Mouse (Mus musculus) brown adipose tissue, adult 24 weeks (tissue): ENCODE data around the gene Fam117a. TPM values are rescaled to one million over a fixed set of nuclear protein-coding genes. Genes with fewer than 3 reads are reported as not detected.

Experiments used
- H3K27ac ChIP-seq: fragments of 200-500 bp; replicated peaks from 2 replicates; pipeline ENCODE4 v1.5.1; 2012; ENCODE audit warnings: low read depth, mild to moderate bottlenecking, low read length
- H3K4me1 ChIP-seq: fragments of 200-500 bp; 2 replicates; pipeline ENCODE4 v1.6.1; 2012; ENCODE audit warnings: low read length, mixed read lengths; ENCODE audit not compliant: control insufficient read depth, insufficient read depth, insufficient read length
- H3K4me3 ChIP-seq: fragments of 200-500 bp; 2 replicates; pipeline ENCODE4 v1.5.1; 2012; ENCODE audit warnings: low read depth, mild to moderate bottlenecking, low read length, moderate library complexity; ENCODE audit not compliant: insufficient read depth
- polyA plus RNA-seq: library from polyadenylated mRNA; stranded (reverse); fragments of >200 nt; gene quantifications from 2 replicates; pipeline ENCODE4 v1.2.4, GENCODE M21; 2012; ENCODE audit not compliant: missing spikeins, insufficient read depth, insufficient read length

Fam117a gene
- polyA plus RNA-seq, 1 experiment: 14.8 TPM

DNA sequence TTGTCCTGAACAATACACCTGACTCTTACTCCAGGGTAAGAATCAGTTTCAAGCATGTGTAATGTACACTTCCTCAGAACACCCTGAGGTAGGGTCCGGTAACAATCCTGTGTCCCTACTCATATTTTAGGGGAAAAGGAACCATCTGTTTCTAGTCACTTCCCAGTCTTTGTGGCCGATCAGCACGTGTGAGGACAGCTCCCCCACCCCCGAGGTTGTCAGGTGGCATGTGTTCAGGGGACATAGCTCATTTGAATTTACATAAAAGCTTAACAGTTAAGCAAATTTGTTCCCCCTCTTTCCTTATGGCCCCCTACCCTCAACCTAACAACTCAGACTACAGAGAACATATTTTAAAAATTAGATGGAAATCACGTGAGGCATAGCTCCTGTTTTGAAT lies 3.8 kb downstream of the Fam117a start:
- Histone ChIP-seq H3K4me1 (peaks cover 22% of the 10 kb centered on the region), H3K27ac (no peak overlapping the region), H3K4me3 (no peak overlapping the region)

DNA sequence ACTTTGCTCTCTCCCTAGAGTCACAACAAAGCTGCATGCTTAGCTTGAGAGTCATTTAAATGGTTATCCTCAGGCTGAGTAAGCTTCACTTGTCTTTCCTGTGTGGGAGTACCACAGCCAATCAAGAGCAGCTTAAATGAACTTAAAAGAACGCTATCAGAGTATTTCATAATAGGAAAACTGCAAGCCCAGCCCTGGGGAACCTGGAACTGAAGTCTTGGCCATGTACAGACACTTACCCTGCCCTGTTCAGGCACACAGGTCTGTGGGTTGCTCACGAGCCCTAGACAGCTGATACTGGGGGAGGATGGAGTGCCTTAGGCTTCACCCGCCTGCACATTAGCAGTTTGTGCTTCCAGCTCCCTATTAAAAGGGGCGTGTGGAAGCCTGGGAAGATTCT lies 6.4 kb downstream of the Fam117a start:
- Histone ChIP-seq H3K27ac (0 out of 2 replicates have a peak overlapping the region, but pooled peaks have one; percentile 0), H3K4me1 (peaks cover 19% of the 10 kb centered on the region), H3K4me3 (no peak overlapping the region)

DNA sequence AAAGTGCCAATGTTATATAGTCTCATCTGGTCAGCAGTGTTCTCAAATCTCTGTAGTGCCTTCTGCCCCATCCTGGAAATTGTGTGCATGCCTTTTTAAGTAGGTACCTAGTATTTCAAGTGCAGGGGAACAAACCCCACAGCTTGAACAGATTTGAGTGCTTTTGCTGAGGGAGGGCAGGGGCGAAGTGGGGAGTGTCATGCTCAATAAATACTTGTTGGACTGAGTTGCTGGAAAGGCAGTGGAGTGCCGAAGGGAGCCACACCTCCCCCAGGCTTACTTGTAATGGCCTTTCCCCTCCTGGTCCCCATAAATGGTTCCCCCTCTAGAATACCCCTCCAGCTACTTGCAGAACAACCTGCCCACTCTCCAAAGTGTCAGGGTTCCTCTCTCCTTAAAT lies 7.4 kb downstream of the Fam117a start:
- peaks cover 17% of the 10 kb centered on the region for H3K4me1 ChIP-seq
- 0 out of 2 replicates have a peak overlapping the region, but pooled peaks have one; percentile 42 for H3K27ac ChIP-seq
- H3K4me3 ChIP-seq: no peak overlapping the region

DNA sequence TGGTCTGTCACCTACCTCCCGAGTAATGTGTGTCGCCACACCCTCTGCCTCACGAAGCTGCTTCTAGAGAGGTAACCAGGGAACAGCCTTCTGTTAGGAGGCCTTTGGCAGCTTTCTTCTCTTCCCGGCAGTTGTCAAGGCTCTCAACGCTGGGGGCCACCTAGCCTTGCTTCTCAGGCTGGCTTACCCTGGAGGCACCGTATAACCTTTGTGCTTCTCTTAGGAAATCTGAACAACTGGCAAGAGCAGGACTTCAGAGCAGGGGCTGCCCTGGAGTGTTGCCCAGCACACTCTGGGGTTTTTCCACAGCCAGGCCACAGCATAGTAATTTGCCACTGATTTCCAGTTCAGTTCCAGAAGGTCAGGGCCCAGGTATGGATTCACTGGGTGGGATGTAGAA lies 13.5 kb downstream of the Fam117a start:
- Histone ChIP-seq H3K4me3 (no peak overlapping the region), H3K4me1 (peaks cover 5% of the 10 kb centered on the region), H3K27ac (peak overlapping the region; percentile 60)

DNA sequence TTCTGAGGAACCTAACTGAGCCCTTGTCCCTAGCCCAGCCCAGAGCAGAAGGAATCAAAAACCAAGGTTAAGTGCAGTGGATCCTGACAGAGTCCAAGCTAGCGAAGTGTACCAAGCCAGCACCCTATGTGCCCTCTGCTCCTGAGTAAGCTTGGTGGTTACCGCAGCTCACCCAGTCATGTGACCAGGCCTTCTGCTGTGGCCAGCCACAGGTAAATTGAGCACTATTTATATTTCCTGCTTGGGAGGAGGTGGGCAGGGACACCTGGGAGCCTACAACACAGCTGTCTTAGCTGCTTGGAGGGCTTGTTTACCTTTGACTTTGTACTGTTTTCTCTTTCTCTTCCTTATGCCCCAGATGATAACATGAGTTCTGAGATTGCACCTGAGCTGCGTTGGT lies 14.1 kb downstream of the Fam117a start:
- Histone ChIP-seq H3K4me1 (peaks cover 6% of the 10 kb centered on the region; the same call in 1 of the 2 replicates), H3K4me3 (no peak overlapping the region), H3K27ac (peak overlapping the region; percentile 17; the same call in 1 of the 2 replicates)

DNA sequence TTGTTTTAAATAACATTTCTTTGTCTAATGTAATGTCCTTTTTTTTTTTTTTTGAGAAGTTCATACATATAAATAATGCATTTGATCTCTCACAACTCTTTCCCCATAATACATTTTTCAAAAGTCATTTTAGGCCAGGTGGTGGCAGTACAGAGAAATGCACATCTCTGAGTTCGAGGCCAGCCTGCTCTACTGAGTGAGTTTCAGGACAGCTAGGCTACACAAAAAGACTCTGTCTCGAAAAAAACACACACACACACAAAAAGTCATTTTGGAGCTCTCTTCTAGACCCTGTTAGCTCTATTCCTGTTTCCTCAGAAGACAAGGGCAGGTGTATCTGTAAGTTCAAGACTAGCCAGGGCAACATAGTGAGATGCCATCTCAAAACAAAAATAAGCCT lies 15.9 kb downstream of the Fam117a start:
- H3K4me1 ChIP-seq: peaks cover 11% of the 10 kb centered on the region
- H3K27ac ChIP-seq: no peak overlapping the region
- no peak overlapping the region for H3K4me3 ChIP-seq

DNA sequence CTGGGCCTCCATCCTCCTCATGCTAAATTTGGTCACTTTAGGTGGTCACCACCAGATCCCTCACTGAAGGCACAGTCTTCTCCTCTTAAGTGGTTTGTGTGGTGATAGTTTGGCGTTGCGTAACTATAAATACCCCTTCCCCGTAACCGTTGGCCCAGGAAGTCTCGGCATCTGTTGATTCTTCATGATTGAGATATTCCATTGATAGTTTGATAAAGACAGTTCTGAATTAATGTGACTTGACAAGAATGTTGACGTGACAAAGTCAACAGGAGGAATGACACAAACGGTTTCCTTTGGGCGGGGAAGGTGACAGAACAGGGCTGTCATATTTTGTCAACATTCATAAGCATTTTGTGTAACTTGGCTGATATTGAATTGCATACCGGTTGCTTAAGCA lies 16.4 kb downstream of the Fam117a start:
- Histone ChIP-seq H3K4me1 (peaks cover 11% of the 10 kb centered on the region), H3K27ac (no peak overlapping the region), H3K4me3 (no peak overlapping the region)

DNA sequence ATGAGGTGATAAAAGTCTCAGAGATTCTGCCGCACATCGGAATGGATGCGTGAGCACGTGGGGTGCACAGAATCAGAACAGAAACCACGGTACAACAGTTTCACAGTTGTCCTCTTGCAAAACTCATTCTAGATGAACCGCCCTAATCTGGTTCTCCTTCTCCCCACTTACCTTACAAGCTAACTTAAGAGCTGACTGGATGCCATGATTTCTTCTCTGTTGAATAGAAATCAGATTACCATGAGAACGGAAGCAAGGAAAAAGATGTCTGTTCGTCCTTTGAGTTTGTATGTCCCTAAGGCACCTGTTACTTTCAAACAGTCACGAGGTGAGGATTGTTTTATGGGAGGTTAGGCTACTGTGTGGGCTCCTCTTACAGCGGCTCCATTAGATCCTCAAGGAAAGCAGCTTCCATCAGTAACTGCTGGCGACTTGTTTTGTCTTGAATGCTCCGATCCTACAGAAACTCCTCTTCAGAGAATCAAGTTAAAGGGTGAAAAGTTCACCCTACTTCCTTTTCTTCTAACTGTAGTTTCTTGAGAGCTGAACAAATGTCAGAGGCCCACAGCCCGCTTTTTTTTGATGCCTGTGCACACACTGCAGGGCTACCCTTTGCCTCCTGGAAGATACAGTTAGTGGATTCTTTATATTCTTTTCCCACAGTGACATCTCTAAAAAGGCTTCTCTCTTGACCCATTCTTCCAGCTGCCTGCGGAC lies 17.6 kb downstream of the Fam117a start:
- Histone ChIP-seq H3K4me3 (no peak overlapping the region), H3K4me1 (peaks cover 11% of the 10 kb centered on the region), H3K27ac (peak overlapping the region; percentile 35; the same call in 1 of the 2 replicates)

DNA sequence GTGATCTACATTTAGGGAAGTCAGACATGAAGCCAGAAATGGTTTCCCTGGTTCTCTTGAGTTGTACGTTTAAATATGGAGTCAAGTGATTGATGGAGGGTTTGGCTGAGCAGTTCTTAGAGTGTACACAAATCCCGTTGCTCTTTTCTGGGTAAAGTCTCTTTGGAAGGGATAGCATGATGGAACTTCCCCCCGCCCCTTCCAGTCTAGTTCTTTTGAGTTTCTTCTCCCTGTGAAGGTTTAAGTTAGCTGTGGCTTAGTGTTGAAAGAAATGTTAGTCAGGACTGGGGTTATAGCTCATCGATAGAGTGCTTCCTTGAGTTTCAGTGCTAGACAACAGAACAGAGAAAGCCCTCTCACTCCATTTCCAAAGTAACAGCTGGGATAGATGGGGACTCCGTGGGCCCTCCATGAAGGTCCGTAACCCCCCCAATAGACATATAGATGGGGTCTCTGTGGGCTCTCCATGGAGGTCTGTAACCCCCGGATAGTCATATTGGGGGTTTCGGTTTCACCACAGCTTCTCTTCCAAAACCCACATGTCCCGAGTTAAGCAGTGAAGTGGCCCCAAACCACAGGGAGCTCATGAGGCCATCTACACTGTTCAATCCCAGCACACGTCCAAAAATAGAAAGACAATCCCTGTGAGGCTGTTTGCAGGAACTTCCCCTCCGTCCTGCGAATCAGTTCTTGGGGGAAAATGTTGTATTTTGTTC lies 18.3 kb downstream of the Fam117a start:
- Histone ChIP-seq H3K4me1 (peaks cover 9% of the 10 kb centered on the region), H3K4me3 (no peak overlapping the region), H3K27ac (peak overlapping the region; percentile 15)

DNA sequence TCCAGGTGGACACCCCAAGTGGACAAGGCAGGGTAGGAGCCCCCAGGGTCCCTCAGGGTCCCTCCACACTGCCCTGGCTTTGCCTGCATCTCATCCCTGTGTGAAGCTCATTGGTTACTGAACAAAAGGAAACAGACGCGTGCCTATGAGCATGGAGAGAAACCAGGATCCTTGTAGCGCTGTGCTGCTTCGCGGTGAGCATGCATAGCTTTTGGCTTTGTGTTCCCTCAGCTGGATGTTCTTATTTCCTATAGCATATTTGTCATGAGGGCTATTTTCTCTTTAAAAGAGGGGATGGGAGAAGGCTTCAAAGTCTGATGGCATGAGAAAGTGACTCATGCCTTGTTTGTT lies 18.8 kb downstream of the Fam117a start:
- no peak overlapping the region; the same call in 1 of the 2 replicates for H3K27ac ChIP-seq
- peaks cover 11% of the 10 kb centered on the region for H3K4me1 ChIP-seq
- no peak overlapping the region for H3K4me3 ChIP-seq

DNA sequence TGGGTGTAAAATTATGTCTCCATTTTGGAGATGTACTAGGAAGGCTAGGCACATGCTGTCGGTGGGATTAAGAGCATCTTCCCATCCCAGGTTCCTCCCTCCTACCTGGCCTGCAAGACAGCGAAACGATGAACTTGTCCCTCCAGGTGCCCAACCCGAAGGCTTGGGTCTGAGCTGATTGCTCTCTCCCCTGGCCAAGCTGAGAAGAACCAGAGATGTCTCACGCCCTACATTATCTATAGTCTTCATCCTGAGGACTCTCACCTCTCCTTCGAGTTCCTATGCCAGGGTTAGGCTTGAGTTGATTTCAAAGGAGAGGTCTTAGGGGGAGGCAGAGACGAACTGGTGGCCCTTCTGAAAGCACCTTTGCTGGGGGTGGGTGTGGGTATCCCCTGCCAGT lies 19.2 kb downstream of the Fam117a start:
- Histone ChIP-seq H3K4me1 (peaks cover 9% of the 10 kb centered on the region), H3K27ac (no peak overlapping the region), H3K4me3 (no peak overlapping the region)

DNA sequence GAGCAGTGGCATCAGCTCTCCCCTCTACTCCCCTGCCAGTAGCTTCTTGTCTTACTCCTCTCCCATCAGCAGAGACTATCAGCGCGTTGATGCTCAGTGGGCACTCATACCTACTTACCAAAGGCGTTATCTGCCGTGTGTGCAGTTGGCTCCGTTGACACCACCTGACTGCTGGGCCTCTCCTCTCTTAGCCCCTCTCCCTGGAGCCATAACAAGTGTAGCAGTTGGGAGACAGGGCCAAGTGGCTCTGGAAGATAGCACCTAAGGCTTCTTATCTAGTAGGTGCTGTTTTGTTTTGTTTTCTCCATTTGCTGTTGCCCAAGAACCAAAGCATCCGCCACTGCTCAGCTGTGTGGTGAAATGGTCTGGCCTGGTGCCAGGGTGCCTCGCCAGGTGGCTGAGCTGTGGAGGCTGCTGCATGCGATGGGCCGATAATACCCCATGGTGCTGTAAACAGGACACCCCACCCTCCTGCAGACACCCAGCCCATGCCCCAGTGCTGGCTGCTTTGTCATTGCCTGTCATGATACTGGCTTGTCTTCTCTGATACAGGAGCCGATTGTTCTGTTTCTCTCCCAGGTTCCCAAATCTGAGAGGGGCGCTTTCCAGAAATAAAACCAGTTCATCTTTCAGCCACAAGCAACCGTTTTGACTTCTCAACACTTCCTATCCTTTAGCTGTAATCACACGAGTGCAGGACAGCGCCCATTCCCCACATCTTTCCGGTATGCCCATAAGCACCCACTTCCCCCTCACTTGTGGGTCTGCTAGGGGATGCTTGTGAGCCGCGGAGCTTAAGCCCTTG lies 19.9 kb downstream of the Fam117a start:
- no peak overlapping the region for H3K27ac ChIP-seq

DNA sequence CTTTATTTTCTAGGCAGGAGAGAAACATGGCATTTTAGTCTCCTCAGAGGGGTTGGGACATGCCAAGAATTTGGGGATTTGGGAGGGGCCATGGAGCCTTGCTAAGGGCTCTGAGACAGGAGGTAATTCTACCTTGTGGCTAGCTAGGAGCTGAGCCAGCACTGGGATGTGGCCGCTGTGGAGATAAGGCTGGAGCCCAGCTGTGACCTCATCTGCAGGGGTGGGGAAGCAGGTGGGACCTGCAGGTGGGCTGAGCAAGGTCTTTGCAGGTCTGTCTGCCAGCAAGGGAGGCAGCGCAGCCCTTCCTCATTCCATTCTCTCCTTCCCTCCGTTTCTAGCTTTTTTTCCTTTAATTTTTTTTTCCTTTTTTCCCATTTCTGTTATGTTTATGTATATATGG lies 21.4 kb downstream of the Fam117a start:
- Histone ChIP-seq H3K27ac (no peak overlapping the region), H3K4me1 (peaks cover 10% of the 10 kb centered on the region), H3K4me3 (no peak overlapping the region)

More for the DNA sequence above, 19.9 kb downstream of the Fam117a start:
- peaks cover 9% of the 10 kb centered on the region for H3K4me1 ChIP-seq
- no peak overlapping the region for H3K4me3 ChIP-seq

DNA sequence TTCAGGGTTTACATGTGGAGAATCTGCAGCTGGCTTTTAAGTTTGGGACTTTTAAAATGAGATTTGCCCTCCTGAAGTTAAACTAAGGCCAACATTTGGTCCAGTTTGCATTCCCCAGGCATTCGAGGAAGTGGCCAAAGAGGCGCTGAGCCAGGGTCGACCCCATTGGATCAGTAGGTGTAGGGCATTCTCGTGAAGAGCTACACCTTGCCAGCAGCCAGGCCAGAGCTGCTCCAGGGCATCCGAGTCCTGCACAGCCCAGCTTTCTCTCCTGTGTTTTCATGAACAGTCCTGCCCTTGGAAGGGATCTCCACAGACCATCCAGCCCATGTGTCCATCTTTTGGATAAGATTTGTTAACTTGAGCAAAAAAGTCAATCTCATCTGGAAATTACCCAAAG lies 27.6 kb downstream of the Fam117a start:
- H3K4me3 ChIP-seq: no peak overlapping the region

DNA sequence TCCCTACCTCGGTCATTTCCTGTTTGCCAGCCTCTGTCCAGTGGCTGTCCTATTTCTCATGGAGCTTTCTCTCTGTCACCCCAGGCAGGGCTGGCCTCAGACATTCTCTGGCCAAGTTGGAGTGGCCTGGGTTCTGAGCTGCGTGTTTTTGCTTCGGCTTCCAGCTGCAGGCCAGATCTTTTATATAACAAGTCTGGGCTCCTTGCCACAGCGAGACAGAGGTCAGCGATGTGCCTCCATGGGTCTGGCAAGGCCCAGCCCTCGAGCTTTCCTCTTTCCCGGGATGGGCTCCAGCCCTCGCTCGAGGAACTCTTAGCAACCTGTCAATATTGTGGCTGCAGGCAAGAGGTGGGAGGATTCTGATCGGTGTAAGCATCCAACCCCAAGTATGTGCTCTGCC lies 28.8 kb downstream of the Fam117a start:
- Histone ChIP-seq H3K4me3 (no peak overlapping the region), H3K27ac (peak overlapping the region; percentile 18), H3K4me1 (peaks cover 27% of the 10 kb centered on the region)

More for the DNA sequence above, 27.6 kb downstream of the Fam117a start:
- H3K27ac ChIP-seq: no peak overlapping the region
- peaks cover 27% of the 10 kb centered on the region for H3K4me1 ChIP-seq
